Mouse (Mus musculus): ENCODE measurements around the gene Alyref2. TPM values are rescaled to one million over a fixed set of nuclear protein-coding genes. Genes with fewer than 3 reads are reported as not detected.

Gene Alyref2
- polyA plus RNA-seq, 1 experiment, result 6.2 TPM

DNA sequence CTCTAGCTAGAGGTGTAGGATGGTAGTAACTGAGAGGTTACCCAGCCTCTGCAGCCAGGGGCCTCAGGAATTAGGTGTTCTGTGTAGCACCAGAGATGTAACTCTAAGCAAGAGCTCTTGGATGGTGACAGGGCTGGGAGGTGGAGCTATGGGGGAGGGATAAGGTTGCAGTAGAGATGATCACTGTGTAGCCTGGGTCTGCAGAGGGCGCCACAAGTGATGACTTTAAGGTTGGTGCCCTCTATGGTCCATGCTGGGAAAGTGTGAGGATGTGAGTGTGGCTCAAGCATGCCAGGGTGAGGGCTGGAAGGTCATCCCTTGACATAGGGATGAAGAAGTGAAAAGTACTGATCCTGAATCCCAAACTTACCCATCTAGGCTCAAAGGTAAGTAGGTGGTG is 11.8 kb downstream of the Alyref2 start:
- no peaks in the 10 kb centered on the region for H3K4me1 ChIP-seq (ENCODE audit: control insufficient read depth, insufficient read depth, low read length)
- H3K27ac ChIP-seq (ENCODE audit: insufficient read depth, low read depth, low read length), result no peak overlapping the region
- TF ChIP-seq POLR2A (IDR thresholded peaks at IDR 0.05; ENCODE audit: borderline replicate concordance, low read depth, low read length) (no peak), CTCF (IDR thresholded peaks at IDR 0.05; ENCODE audit: low read depth, low read length) (no peak)
- no peak overlapping the region for H3K4me3 ChIP-seq (ENCODE audit: insufficient read depth, low read length)

DNA sequence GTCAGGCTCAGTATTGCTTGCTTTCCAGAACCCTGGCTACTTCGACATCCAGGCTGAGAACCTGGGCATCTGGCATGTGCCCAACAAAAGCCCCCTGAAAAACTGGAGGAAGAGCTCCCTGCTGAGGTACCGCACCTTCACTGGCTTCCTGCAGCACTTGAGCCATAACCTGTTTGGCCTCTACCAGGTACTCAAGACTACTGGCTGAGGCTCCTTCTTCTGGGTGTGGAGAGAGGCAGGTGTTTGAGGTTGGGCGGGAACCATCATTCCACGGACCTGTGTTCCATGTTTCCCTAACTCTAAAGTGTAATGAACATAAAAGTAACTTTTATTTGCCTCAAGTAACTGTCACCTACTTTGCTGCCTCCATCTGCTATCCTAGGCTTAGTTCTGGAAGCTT is 12.3 kb downstream of the Alyref2 start:
- no peak for TF ChIP-seq CTCF (IDR thresholded peaks at IDR 0.05; ENCODE audit: low read depth, low read length)
- TF ChIP-seq POLR2A (IDR thresholded peaks at IDR 0.05; ENCODE audit: borderline replicate concordance, low read depth, low read length), result no peak
- Histone ChIP-seq H3K27ac (ENCODE audit: insufficient read depth, low read depth, low read length) (no peak overlapping the region), H3K4me1 (ENCODE audit: control insufficient read depth, insufficient read depth, low read length) (no peaks in the 10 kb centered on the region), H3K4me3 (ENCODE audit: insufficient read depth, low read length) (no peak overlapping the region)

DNA sequence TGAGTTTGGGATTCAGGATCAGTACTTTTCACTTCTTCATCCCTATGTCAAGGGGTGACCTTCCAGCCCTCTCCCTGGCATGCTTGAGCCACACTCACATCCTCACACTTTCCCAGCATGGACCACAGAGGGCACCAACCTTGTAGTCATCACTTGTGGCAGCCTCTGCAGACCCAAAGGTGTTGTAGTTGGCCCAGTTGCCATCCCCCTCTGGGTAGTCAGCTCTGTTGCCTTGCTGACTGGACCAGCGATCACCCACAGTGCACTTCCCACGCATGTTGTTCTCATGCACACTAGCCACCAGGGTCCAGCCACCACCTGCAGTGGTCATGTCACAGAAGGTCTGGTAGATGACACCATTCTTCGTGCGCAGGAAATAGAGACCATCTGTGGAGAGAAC is 28.1 kb downstream of the Alyref2 start:
- Histone ChIP-seq H3K4me1 (ENCODE audit: control insufficient read depth, insufficient read depth, low read length) (no peaks in the 10 kb centered on the region), H3K27ac (ENCODE audit: insufficient read depth, low read depth, low read length) (no peak overlapping the region), H3K4me3 (ENCODE audit: insufficient read depth, low read length) (no peak overlapping the region)
- TF ChIP-seq POLR2A (IDR thresholded peaks at IDR 0.05; ENCODE audit: borderline replicate concordance, low read depth, low read length) (no peak), CTCF (IDR thresholded peaks at IDR 0.05; ENCODE audit: low read depth, low read length) (no peak)

DNA sequence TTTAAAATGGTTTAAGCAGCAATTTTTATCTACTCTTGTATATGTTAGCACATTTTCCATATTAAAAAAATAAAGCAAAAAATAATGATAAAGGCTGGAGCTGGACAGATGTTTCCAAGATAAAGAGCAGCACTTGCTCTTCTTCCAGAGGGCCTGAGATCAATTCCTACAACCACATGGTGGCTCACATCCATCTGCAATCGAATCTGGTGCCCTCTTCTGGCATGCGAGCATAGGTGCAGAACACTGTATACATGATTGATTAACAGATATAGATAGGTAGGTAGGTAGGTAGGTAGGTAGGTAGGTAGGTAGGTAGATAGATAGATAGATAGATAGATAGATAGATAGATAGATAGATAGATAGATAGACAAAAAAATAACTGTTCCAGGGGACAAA is 29.6 kb downstream of the Alyref2 start:
- Histone ChIP-seq H3K4me3 (ENCODE audit: insufficient read depth, low read length) (no peak overlapping the region), H3K4me1 (ENCODE audit: control insufficient read depth, insufficient read depth, low read length) (no peaks in the 10 kb centered on the region), H3K27ac (ENCODE audit: insufficient read depth, low read depth, low read length) (no peak overlapping the region)
- TF ChIP-seq POLR2A (IDR thresholded peaks at IDR 0.05; ENCODE audit: borderline replicate concordance, low read depth, low read length) (no peak), CTCF (IDR thresholded peaks at IDR 0.05; ENCODE audit: low read depth, low read length) (no peak; the same call in 1 of the 2 replicates)

DNA sequence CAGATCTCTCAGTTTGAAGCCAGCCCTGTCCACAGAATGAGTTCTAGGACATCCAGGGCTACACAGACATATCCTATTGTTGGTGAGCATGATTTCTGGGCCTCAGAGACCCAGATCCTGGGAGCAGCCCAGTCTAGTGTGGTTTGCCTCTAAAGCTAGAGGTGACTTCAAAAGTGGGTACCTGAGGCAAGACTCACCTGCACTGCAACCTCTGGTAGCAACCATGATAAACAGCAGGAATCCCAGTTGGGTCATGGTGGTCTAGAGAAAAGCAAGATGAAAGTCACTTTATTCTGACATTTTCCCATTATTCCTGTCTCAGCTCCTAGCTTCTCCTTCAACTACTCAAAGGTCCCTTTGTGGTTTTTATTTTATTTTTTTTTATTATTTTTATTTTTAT is 31.3 kb downstream of the Alyref2 start:
- TF ChIP-seq CTCF (IDR thresholded peaks at IDR 0.05; ENCODE audit: low read depth, low read length) (no peak), POLR2A (IDR thresholded peaks at IDR 0.05; ENCODE audit: borderline replicate concordance, low read depth, low read length) (no peak)
- Histone ChIP-seq H3K4me3 (ENCODE audit: insufficient read depth, low read length) (no peak overlapping the region), H3K27ac (ENCODE audit: insufficient read depth, low read depth, low read length) (no peak overlapping the region), H3K4me1 (ENCODE audit: control insufficient read depth, insufficient read depth, low read length) (no peaks in the 10 kb centered on the region)

DNA sequence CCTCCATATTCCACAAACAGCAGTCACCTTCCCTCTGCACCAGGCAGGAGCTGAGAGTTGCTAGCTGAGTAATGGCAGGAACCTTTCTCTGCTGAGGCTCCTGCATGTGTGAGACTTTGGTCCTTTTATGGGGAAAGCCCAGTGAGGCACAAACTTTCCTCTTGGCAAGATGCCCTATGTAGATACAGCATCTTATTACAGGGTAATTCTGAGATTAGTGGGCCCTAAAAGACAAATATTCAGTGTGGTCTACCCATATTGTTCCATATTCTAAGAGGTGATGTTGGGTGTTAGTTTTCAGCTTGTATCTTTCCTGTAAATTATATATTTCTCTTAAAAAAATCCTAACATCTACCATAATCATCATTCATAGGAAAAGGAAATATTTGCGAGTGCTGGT is 31.9 kb downstream of the Alyref2 start, which contains the start of gene Itln1:
Gene Itln1 (minus strand): TSS at position 101 of the 400 bp plus-strand sequence.
- Histone ChIP-seq H3K4me3 (ENCODE audit: insufficient read depth, low read length) (no peak within 1 kb of the TSS), H3K4me1 (ENCODE audit: control insufficient read depth, insufficient read depth, low read length) (no peaks in the 10 kb centered on the region), H3K27ac (ENCODE audit: insufficient read depth, low read depth, low read length) (no peak within 1 kb of the TSS)
- TF ChIP-seq POLR2A (IDR thresholded peaks at IDR 0.05; ENCODE audit: borderline replicate concordance, low read depth, low read length) (no peak), CTCF (IDR thresholded peaks at IDR 0.05; ENCODE audit: low read depth, low read length) (no peak)

DNA sequence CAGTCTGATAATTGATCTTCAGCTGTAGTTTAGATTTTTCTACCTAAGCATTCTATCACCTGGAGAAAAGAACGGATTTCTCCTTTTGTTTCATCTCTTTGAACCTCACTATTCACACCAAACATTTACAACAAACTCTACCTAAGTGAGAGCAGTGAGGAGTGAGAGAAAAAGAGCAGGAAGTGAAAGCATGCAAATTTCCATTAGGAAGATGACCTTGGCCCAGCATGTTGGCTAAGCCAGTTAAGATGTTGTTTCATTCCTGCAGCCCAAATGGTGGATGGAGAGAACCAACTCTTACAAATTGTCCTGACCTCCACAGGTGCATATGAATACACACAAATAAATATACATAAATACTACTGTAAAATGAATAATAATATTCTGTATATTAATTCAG is 37.4 kb downstream of the Alyref2 start:
- TF ChIP-seq CTCF (IDR thresholded peaks at IDR 0.05; ENCODE audit: low read depth, low read length) (no peak), POLR2A (IDR thresholded peaks at IDR 0.05; ENCODE audit: borderline replicate concordance, low read depth, low read length) (no peak)
- H3K4me1 ChIP-seq (ENCODE audit: control insufficient read depth, insufficient read depth, low read length), result no peaks in the 10 kb centered on the region
- no peak overlapping the region for H3K4me3 ChIP-seq (ENCODE audit: insufficient read depth, low read length)
- H3K27ac ChIP-seq (ENCODE audit: insufficient read depth, low read depth, low read length), result no peak overlapping the region

DNA sequence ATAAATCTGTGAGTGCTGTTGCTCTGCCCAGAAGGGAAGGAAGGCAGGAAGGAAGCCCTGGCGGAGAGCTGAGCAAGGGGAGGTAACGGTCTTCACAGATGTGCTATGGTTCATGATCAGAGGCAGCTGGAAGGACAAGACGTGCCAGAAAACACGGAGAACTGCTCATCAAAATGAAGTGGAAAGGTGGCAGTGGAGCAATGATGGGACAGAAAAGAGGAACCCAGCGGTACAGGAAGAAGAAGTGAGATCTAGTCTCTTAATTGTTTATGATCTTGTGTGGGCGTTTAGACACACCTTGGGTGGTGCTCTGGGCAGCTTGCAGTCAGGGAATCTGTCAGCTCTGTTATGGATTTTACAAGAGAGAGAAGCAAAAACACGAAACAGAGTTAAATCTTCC is 48.0 kb downstream of the Alyref2 start:
- TF ChIP-seq POLR2A (IDR thresholded peaks at IDR 0.05; ENCODE audit: borderline replicate concordance, low read depth, low read length) (no peak), CTCF (IDR thresholded peaks at IDR 0.05; ENCODE audit: low read depth, low read length) (no peak)
- H3K4me3 ChIP-seq (ENCODE audit: insufficient read depth, low read length), result no peak overlapping the region
- no peak overlapping the region for H3K27ac ChIP-seq (ENCODE audit: insufficient read depth, low read depth, low read length)
- H3K4me1 ChIP-seq (ENCODE audit: control insufficient read depth, insufficient read depth, low read length), result peaks cover 20% of the 10 kb centered on the region

DNA sequence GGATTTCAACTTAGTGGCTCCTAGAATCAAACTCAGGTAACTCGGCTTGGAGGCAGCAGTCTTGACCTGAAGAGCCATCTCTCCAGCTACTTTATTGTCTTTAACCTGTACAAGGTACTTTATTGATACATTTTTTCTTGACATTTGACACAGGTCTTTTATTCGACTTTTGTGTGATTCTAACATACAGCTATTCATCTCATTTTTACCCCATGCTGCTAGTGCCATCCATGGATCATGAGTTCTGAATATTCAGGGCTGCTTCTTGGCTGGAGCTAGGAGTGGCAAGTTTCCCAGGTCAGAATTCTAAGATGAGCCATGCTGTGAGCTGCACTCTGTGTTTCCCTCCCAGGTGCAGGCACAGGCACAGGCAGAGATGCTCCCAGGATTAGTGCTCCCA is 49.0 kb downstream of the Alyref2 start:
- Histone ChIP-seq H3K4me1 (ENCODE audit: control insufficient read depth, insufficient read depth, low read length) (peaks cover 20% of the 10 kb centered on the region), H3K27ac (ENCODE audit: insufficient read depth, low read depth, low read length) (no peak overlapping the region), H3K4me3 (ENCODE audit: insufficient read depth, low read length) (no peak overlapping the region)
- TF ChIP-seq CTCF (IDR thresholded peaks at IDR 0.05; ENCODE audit: low read depth, low read length) (no peak), POLR2A (IDR thresholded peaks at IDR 0.05; ENCODE audit: borderline replicate concordance, low read depth, low read length) (no peak)

DNA sequence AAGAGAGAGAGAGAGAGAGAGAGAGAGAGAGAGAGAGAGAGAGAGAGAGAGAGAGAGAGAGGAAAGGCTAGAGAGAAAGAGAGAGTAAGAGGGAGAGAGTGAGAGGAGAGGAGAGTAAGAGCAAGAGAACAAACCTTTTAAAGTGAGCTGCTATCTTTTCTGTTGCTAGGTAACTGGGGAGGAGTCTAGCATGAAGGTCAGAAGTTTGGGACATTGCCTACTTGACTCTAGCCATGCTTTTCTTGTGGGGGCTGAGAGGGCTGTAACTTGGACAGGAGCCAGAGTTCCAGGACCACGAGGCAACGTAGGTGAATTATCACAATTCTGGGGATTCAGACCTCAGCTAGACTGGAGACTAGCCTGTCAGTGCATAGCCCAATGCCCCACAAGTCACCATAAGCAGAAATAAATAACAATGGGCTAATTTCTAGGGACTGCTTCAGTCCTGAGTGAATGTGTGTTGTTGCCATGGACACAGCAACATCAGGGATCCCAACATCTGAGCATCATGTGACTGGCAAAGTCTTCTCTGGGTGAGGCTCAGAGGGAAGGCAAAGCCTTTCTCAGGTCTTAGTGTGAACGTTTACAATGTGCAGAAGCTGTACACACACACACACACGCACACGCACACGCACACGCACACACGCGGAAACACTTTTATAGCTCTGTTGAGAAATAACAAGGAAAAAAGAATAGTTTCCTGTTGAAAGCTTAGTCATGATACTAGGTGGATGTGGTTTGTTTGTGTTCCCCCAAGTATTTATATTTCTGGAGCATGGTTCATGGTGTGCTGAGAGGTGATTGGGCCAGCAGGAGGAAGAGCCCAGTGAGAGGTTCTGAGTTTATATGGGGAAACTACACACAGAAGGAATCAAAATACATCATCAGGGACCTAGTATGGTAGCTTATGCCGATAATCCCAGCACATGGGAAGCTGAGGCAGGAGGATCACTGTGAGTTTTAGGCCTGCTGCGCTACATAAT is 50.4 kb downstream of the Alyref2 start:
- TF ChIP-seq CTCF (IDR thresholded peaks at IDR 0.05; ENCODE audit: low read depth, low read length) (no peak), POLR2A (IDR thresholded peaks at IDR 0.05; ENCODE audit: borderline replicate concordance, low read depth, low read length) (no peak)
- Histone ChIP-seq H3K27ac (ENCODE audit: insufficient read depth, low read depth, low read length) (no peak overlapping the region), H3K4me3 (ENCODE audit: insufficient read depth, low read length) (no peak overlapping the region), H3K4me1 (ENCODE audit: control insufficient read depth, insufficient read depth, low read length) (peaks cover 27% of the 10 kb centered on the region)

Other genes with a start within 250 kb of the Alyref2 start
- 40.4 and 46.1 TPM in 2 replicates for gene B4galt3, start 233.2 kb upstream of the Alyref2 start, polyA plus RNA-seq (2012; ENCODE audit: insufficient read depth, insufficient read length, missing spikeins)
- 28.1 and 38.1 TPM in 2 replicates for gene Ppox, start 222.3 kb upstream of the Alyref2 start, polyA plus RNA-seq (2012; ENCODE audit: insufficient read depth, insufficient read length, missing spikeins)
- 45.1 and 53.8 TPM in 2 replicates for gene Usp21, start 215.5 kb upstream of the Alyref2 start, polyA plus RNA-seq (2012; ENCODE audit: insufficient read depth, insufficient read length, missing spikeins)
- gene Ufc1, start 208.5 kb upstream of the Alyref2 start, polyA plus RNA-seq (2012; ENCODE audit: insufficient read depth, insufficient read length, missing spikeins), result 97.2 and 100 TPM in 2 replicates
- 34.3 and 43.5 TPM in 2 replicates for gene Dedd, start 174.3 kb upstream of the Alyref2 start, polyA plus RNA-seq (2012; ENCODE audit: insufficient read depth, insufficient read length, missing spikeins)
- 31.9 and 34.7 TPM in 2 replicates for gene Nit1, start 157.8 kb upstream of the Alyref2 start, polyA plus RNA-seq (2012; ENCODE audit: insufficient read depth, insufficient read length, missing spikeins)
- gene Pfdn2, start 157.8 kb upstream of the Alyref2 start, polyA plus RNA-seq (2012; ENCODE audit: insufficient read depth, insufficient read length, missing spikeins), result 64.4 and 74.8 TPM in 2 replicates
- gene Klhdc9, start 142.7 kb upstream of the Alyref2 start, polyA plus RNA-seq (2012; ENCODE audit: insufficient read depth, insufficient read length, missing spikeins), result not detected in 2 replicates
- gene Nectin4, start 133.4 kb upstream of the Alyref2 start, polyA plus RNA-seq (2012; ENCODE audit: insufficient read depth, insufficient read length, missing spikeins), result 9.7 and 11.5 TPM in 2 replicates
- gene Arhgap30, start 114.5 kb upstream of the Alyref2 start, polyA plus RNA-seq (2012; ENCODE audit: insufficient read depth, insufficient read length, missing spikeins), result 178 and 182 TPM in 2 replicates
- 94.4 and 98.8 TPM in 2 replicates for gene Usf1, start 92.2 kb upstream of the Alyref2 start, polyA plus RNA-seq (2012; ENCODE audit: insufficient read depth, insufficient read length, missing spikeins)
- 7.7 and 16.7 TPM in 2 replicates for gene Tstd1, start 84.6 kb upstream of the Alyref2 start, polyA plus RNA-seq (2012; ENCODE audit: insufficient read depth, insufficient read length, missing spikeins)
- gene F11r, start 65.9 kb upstream of the Alyref2 start, polyA plus RNA-seq (2012; ENCODE audit: insufficient read depth, insufficient read length, missing spikeins), result 5.9 and 6.6 TPM in 2 replicates
- gene Itln1, start 31.8 kb downstream of the Alyref2 start, polyA plus RNA-seq (2012; ENCODE audit: insufficient read depth, insufficient read length, missing spikeins), result not detected in 2 replicates
- gene Cd244a, start 55.7 kb downstream of the Alyref2 start, polyA plus RNA-seq (2012; ENCODE audit: insufficient read depth, insufficient read length, missing spikeins), result 1.3 and 2.4 TPM in 2 replicates
- gene Ly9, start 103.9 kb downstream of the Alyref2 start, polyA plus RNA-seq (2012; ENCODE audit: insufficient read depth, insufficient read length, missing spikeins), result 249 and 274 TPM in 2 replicates
- gene Slamf7, start 149.6 kb downstream of the Alyref2 start, polyA plus RNA-seq (2012; ENCODE audit: insufficient read depth, insufficient read length, missing spikeins), result 177 and 179 TPM in 2 replicates
- 346 and 376 TPM in 2 replicates for gene Cd48, start 178.5 kb downstream of the Alyref2 start, polyA plus RNA-seq (2012; ENCODE audit: insufficient read depth, insufficient read length, missing spikeins)